Mouse (Mus musculus) T-helper 1 cell (primary cell): Measurements from ENCODE around the gene Tox3.

Experiments used
- in situ Hi-C: fragments of 300-600 bp; cut with MboI, MseI; formaldehyde crosslinking; loops from one replicate; pipeline ENCODE4 v1.15.1; 2025; ENCODE audit warnings: high pct_unique_total_duplicates

The Tox3 gene

GRCm38 (mm10) chr8:90243957-90244356 lies 104.2 kb downstream of the Tox3 start:
- in situ Hi-C loops = no loop called here

- in situ Hi-C loops = no loop called here
Observed at GRCm38 (mm10) chr8:90242351-90242750, 105.8 kb downstream of the Tox3 start.

GRCm38 (mm10) chr8:90241461-90241860 lies 106.7 kb downstream of the Tox3 start:
- in situ Hi-C loops = no loop called here

GRCm38 (mm10) chr8:90232501-90232900 lies 115.6 kb downstream of the Tox3 start:
- in situ Hi-C loops = no loop called here

- in situ Hi-C loops = no loop called here
Observed at GRCm38 (mm10) chr8:90224172-90224571, 124.0 kb downstream of the Tox3 start.

GRCm38 (mm10) chr8:90209105-90210037 lies 138.8 kb downstream of the Tox3 start:
- in situ Hi-C loops = no loop called here
